Comparison of ENCODE assay signal across 29 mouse cellular contexts in genomic region chr3:124538260-124538659, GRCm38 (mm10). TPM values are rescaled to one million over a fixed set of nuclear protein-coding genes. Genes with fewer than 3 reads are reported as not detected.
DNase-seq lines count a peak whose midpoint lies in the region; ATAC-seq lines count a peak whose summit lies in the region.
"Had no signal": no experiment of that assay in that cellular context is flagged by ENCODE, and none has a peak within 500 bp of the region (broad histone marks: within the 10 kb centered on the region; RNA-seq: fewer than 3 reads in every experiment).

No protein-coding gene starts in this region.

- no peaks in the 10 kb centered on the region for H3K9me3 ChIP-seq in hindbrain, embryonic 14.5 days (ENCODE audit: control insufficient read depth, low read length)
- no peaks in the 10 kb centered on the region for H3K9me3 ChIP-seq in hindbrain, embryonic 10.5 days
- H3K9me3 ChIP-seq in liver, embryonic 12.5 days (replicated peaks), result no peaks in the 10 kb centered on the region
- H3K9me3 ChIP-seq: embryonic facial prominence, embryonic 10.5 days; embryonic facial prominence, embryonic 13.5 days; forebrain, embryonic 13.5 days had no signal

- no peak overlapping the region for H3K9ac ChIP-seq in hindbrain, embryonic 14.5 days
- no peak overlapping the region for H3K9ac ChIP-seq in liver, embryonic 12.5 days
- H3K9ac ChIP-seq: embryonic facial prominence, embryonic 13.5 days; forebrain, embryonic 13.5 days; forebrain, postnatal 0 days had no signal

- H3K27ac ChIP-seq in hindbrain, embryonic 14.5 days, result no peak overlapping the region
- H3K27ac ChIP-seq in hindbrain, embryonic 10.5 days, result no peak overlapping the region
- H3K27ac ChIP-seq in liver, embryonic 12.5 days, result no peak overlapping the region
- H3K27ac ChIP-seq: embryonic facial prominence, embryonic 10.5 days; embryonic facial prominence, embryonic 13.5 days; forebrain, embryonic 13.5 days; gastrocnemius, adult 2 months had no signal

- H3K27me3 ChIP-seq in hindbrain, embryonic 14.5 days (ENCODE audit: control insufficient read depth, insufficient read depth, low read length), result no peaks in the 10 kb centered on the region
- H3K27me3 ChIP-seq in hindbrain, embryonic 10.5 days (ENCODE audit: insufficient read depth, poor library complexity, severe bottlenecking), result no peaks in the 10 kb centered on the region
- H3K27me3 ChIP-seq in liver, embryonic 12.5 days (replicated peaks), result no peaks in the 10 kb centered on the region
- H3K27me3 ChIP-seq: embryonic facial prominence, embryonic 13.5 days; forebrain, embryonic 13.5 days had no signal

- H3K4me1 ChIP-seq in hindbrain, embryonic 14.5 days (replicated peaks; ENCODE audit: control insufficient read depth, insufficient read depth, low read length), result no peaks in the 10 kb centered on the region
- H3K4me1 ChIP-seq in hindbrain, embryonic 10.5 days (replicated peaks), result no peaks in the 10 kb centered on the region
- H3K4me1 ChIP-seq in liver, embryonic 12.5 days, result no peaks in the 10 kb centered on the region
- H3K4me1 ChIP-seq: embryonic facial prominence, embryonic 10.5 days; embryonic facial prominence, embryonic 13.5 days; forebrain, embryonic 13.5 days had no signal

- ATAC-seq in hindbrain, embryonic 14.5 days (ENCODE audit: low FRiP score), result no peak
- no peak for ATAC-seq in liver, embryonic 12.5 days
- ATAC-seq: activated CD4-positive, CD25-positive, alpha-beta regulatory T cell, adult 4 months; forebrain, embryonic 13.5 days; forebrain, postnatal 0 days; inflammation-experienced regulatory T-cells, adult 6 months; intestine, embryonic 16.5 days had no signal

- H3K4me2 ChIP-seq in hindbrain, embryonic 14.5 days (replicated peaks), result no peak overlapping the region
- no peak overlapping the region for H3K4me2 ChIP-seq in liver, embryonic 12.5 days
- H3K4me2 ChIP-seq: embryonic facial prominence, embryonic 13.5 days; forebrain, embryonic 13.5 days; heart, embryonic 11.5 days had no signal

- peak; percentile 10 to 62 for DNase-seq in cerebellum, postnatal 10 days
- no peak for DNase-seq in cerebellum, adult 9-11 months
- peak; percentile 67 for DNase-seq in hindbrain, embryonic 14.5 days (ENCODE audit: low spot score)
- no peak for DNase-seq in hindbrain, embryonic 10.5 days (ENCODE audit: low spot score)
- peak; percentile 1 for DNase-seq in retina, embryonic 14.5 days (ENCODE audit: low spot score)
- no peak for DNase-seq in retina, postnatal 1 day
- DNase-seq: adrenal gland, adult 8-10 months; adrenal gland, postnatal 25 days; cerebellum, adult 18-20 months; cerebellum, adult 9-10 months; cerebellum, postnatal 36 days; embryo, embryonic 11 days; forebrain, postnatal 0 days; gastrocnemius, adult 2 months; gastrocnemius, postnatal 14 days; heart, adult 11 months had no signal

- H3K36me3 ChIP-seq in hindbrain, embryonic 14.5 days (replicated peaks; ENCODE audit: control insufficient read depth, insufficient read depth), result no peaks in the 10 kb centered on the region
- H3K36me3 ChIP-seq in hindbrain, embryonic 10.5 days, result no peaks in the 10 kb centered on the region
- no peaks in the 10 kb centered on the region for H3K36me3 ChIP-seq in liver, embryonic 12.5 days
- H3K36me3 ChIP-seq: embryonic facial prominence, embryonic 10.5 days; embryonic facial prominence, embryonic 13.5 days had no signal

- 64% methylated on average over 2 of the region's 2 CpGs for WGBS in hindbrain, embryonic 14.5 days
- WGBS in hindbrain, embryonic 10.5 days, result 80% methylated on average over 2 of the region's 2 CpGs
- 73% methylated on average over 2 of the region's 2 CpGs for WGBS in liver, embryonic 12.5 days (ENCODE audit: insufficient replicate concordance)

- no peak overlapping the region for H3K4me3 ChIP-seq in hindbrain, embryonic 14.5 days (replicated peaks; ENCODE audit: low read length)
- H3K4me3 ChIP-seq in hindbrain, embryonic 10.5 days, result no peak overlapping the region
- no peak overlapping the region for H3K4me3 ChIP-seq in liver, embryonic 12.5 days
- H3K4me3 ChIP-seq: embryonic facial prominence, embryonic 10.5 days; embryonic facial prominence, embryonic 13.5 days; erythroblast, embryonic 14.5 days; forebrain, embryonic 13.5 days; gastrocnemius, adult 2 months had no signal

RNA-seq across cellular contexts. Expression of gene 1700003H04Rik, which starts 42.6 kb away (rescaled TPM):
- polyA plus RNA-seq in hindbrain, embryonic 14.5 days (2014; fragmentation: Nextera tagmentation; extraction: Ambion mirVana), result not detected in 2 replicates
- not detected in 2 replicates for polyA plus RNA-seq in hindbrain, embryonic 10.5 days (2016; fragmentation: Nextera tagmentation; extraction: Ambion mirVana)
- polyA plus RNA-seq in liver, embryonic 12.5 days (2016; fragmentation: Nextera tagmentation; extraction: Ambion mirVana), result not detected in 2 replicates
- polyA plus RNA-seq: activated CD4-positive, CD25-positive, alpha-beta regulatory T cell, adult 4 months; cortical plate, adult 2 months; embryonic facial prominence, embryonic 10.5 days; embryonic facial prominence, embryonic 13.5 days; erythroblast, embryonic 14.5 days; forebrain, embryonic 13.5 days; forebrain, postnatal 0 days; frontal cortex, adult 2 months; heart, embryonic 11.5 days; heart, embryonic 14.5 days; heart, postnatal 0 days; inflammation-experienced regulatory T-cells, adult 6 months; intestine, embryonic 16.5 days had no signal

Comparison
In these comparisons a context has a peak if more than half of its experiments do, and no peak if none do; other contexts are left out.
1. DNase-seq: peak in cerebellum, postnatal 10 days (2 of 2), hindbrain, embryonic 14.5 days (single experiment) and retina, embryonic 14.5 days (single experiment); none in cerebellum, adult 9-11 months (single experiment), hindbrain, embryonic 10.5 days (single experiment) and retina, postnatal 1 day (single experiment).